Mouse (Mus musculus) brain, embryonic 14.5 days (tissue): Measurements from ENCODE around the gene Mapk8ip3.

Experiments used
- CTCF ChIP-seq: fragments of 200-500 bp; IDR thresholded peaks from 2 replicates; pipeline ENCODE4 v1.5.1; 2012; ENCODE audit warnings: inconsistent platforms, mild to moderate bottlenecking, moderate library complexity, borderline replicate concordance; ENCODE audit not compliant: insufficient read depth, insufficient read length; ENCODE audit errors: extremely low read depth
- POLR2A ChIP-seq: fragments of 200-500 bp; IDR thresholded peaks from 2 replicates; pipeline ENCODE4 v1.6.1; 2012; ENCODE audit warnings: mild to moderate bottlenecking, inconsistent platforms, borderline replicate concordance; ENCODE audit not compliant: poor library complexity, insufficient read depth, insufficient read length, severe bottlenecking; ENCODE audit errors: extremely low read depth

DNA sequence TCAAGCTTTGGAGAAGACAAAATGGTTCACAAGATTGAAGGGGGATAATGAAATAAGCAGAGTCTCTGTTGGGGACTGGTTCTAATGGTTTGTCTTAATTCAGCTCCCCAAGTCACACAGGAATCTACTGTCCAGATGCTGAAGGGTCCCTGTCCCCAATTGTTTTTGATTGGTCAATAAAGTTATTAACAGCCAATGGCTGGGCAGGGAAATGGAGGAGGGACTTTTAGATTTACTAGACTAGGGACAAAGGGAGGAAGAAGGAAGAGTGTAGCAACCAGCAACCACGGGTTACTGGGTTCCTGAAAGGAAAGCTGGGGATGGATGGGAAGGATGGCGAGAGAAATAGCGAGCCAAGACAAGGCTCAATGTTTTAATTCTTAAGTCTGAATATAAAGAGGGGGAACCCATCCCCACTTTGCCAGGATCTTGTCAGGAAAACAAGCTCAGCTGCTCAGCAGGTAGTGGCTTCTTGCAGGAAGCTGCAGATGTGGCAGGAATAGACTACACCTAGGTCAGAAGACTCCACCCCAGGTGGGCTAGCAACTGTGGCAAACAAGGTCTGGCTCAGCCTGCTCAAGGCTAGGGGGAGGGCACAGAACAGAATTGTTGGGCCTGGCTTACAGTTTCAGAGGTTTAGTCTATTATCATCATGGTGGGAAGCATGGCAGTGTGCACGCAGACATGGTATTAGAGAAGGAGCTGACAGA, 62.9 kb downstream of the Mapk8ip3 start:
- TF ChIP-seq CTCF = no peak
- no peak for TF ChIP-seq POLR2A
